Mouse (Mus musculus) embryonic facial prominence, embryonic 12.5 days (tissue): ENCODE results near the gene Syp. TPM values are rescaled to one million over a fixed set of nuclear protein-coding genes. Genes with fewer than 3 reads are reported as not detected.

Source experiments
- ATAC-seq: fragments of 200-750 bp; cut with Nextera tagmentation; 2 replicates; pipeline ENCODE4 v1.8.0; 2017; ENCODE audit not compliant: insufficient number of reproducible peaks, insufficient read depth, low FRiP score, low TSS enrichment
- H3K27ac ChIP-seq: fragments of 300-500 bp; sonication (generic); 2 replicates; pipeline ENCODE4 v1.5.1; 2016; ENCODE audit warnings: mild to moderate bottlenecking
- H3K27me3 ChIP-seq: fragments of 300-500 bp; sonication (generic); 2 replicates; pipeline ENCODE4 v1.6.1; 2016; ENCODE audit warnings: mild to moderate bottlenecking, moderate library complexity
- H3K36me3 ChIP-seq: fragments of 300-500 bp; sonication (generic); 2 replicates; pipeline ENCODE4 v1.6.1; 2016; ENCODE audit warnings: mild to moderate bottlenecking
- H3K4me1 ChIP-seq: fragments of 300-500 bp; sonication (generic); 2 replicates; pipeline ENCODE4 v1.6.1; 2016
- H3K4me2 ChIP-seq: fragments of 300-500 bp; sonication (generic); replicated peaks from 2 replicates; pipeline ENCODE4 v1.6.1; 2016; ENCODE audit warnings: mild to moderate bottlenecking, moderate library complexity
- H3K4me3 ChIP-seq: fragments of 300-500 bp; sonication (generic); 2 replicates; pipeline ENCODE4 v1.5.1; 2016; ENCODE audit warnings: mild to moderate bottlenecking
- H3K9ac ChIP-seq: fragments of 300-500 bp; sonication (generic); 2 replicates; pipeline ENCODE4 v1.6.1; 2016; ENCODE audit warnings: mild to moderate bottlenecking, moderate library complexity
- H3K9me3 ChIP-seq: fragments of 300-500 bp; sonication (generic); 2 replicates; pipeline ENCODE4 v1.6.1; 2016; ENCODE audit warnings: mild to moderate bottlenecking, moderate library complexity
- WGBS: fragments of 180-500 bp; shearing (Covaris S2); methylation state at CpG from one replicate; pipeline ENCODE4 v1.1.7; 2016; 5-methylcytosine and 5-hydroxymethylcytosine counted together
- polyA plus RNA-seq: library from polyadenylated mRNA; unstranded; fragments of >200 nt; fragmentation: Nextera tagmentation; extraction: Ambion mirVana; gene quantifications from 2 replicates; pipeline ENCODE4 v1.2.1, GENCODE M21; 2016

Gene Syp
- polyA plus RNA-seq = 7.7 and 11.1 TPM in 2 replicates

DNA sequence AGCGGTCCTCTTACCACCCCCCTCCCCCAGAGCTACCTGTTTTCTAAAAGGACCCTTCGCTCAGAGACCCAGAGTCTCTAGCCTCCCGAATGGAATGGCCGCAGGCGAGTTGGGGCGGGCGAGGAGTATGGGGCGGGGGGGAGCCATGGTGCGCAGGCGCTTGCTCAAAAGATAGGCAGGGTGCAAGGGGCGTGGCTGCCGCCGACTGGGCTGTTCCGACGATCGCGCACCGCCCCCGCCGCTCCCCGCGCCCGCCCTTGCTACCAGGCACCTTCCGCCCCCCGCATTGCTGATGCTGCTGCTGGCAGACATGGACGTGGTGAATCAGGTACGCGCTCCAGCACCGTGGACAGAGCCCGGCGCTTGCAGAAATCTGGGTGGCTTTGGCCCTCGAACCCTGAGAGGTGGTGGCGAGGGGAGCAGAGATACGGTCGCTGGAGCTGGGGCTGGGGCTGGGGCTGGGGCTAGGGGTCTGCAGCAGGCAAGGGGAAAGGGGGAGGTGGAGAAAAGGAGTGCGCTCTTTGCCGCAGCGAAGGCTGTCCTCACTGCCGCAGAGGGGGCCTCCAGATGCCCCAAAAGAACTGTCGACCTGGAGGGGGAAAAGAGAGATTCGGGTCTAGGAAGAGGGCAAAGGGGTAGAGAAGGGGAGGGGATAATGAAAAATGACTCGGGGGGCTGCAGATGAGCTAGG, at the start of gene Syp:
TSS of gene Syp (plus strand) at position 71 of the 691 bp plus-strand sequence.
- H3K4me3 ChIP-seq = peak within 1 kb of the TSS; percentile 29
- peak; percentile 82; the same call in 1 of the 2 replicates for ATAC-seq
- no peaks in the 10 kb centered on the region for H3K36me3 ChIP-seq
- H3K4me2 ChIP-seq = peak within 1 kb of the TSS; percentile 44
- 12% methylated on average over 38 of the region's 42 CpGs for WGBS
- H3K27me3 ChIP-seq = peaks cover 12% of the 10 kb centered on the region
- H3K9ac ChIP-seq = no peak within 1 kb of the TSS
- no peak within 1 kb of the TSS for H3K27ac ChIP-seq
- H3K9me3 ChIP-seq = no peaks in the 10 kb centered on the region
- H3K4me1 ChIP-seq = no peaks in the 10 kb centered on the region

DNA sequence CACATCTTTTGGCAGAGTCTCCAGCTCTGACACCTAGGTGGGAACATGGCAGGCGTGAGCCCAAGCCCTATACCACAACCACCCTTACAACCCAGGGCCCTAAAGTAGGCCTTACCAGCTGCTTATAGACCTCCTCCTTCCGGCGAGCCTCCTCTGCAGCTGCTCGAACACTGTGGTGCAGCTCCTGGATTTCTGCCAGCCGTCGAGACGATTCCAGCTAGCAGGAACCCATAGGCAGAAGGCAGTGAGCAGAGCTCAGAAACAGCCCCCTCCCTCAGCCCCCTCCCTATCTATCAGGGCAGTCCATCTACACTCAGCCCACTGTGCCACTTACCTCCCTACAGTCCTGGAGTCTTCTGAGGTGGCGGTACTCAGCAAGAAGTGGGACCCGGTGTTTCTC, 42.9 kb upstream of the Syp start:
- no peak overlapping the region for H3K4me3 ChIP-seq
- no peaks in the 10 kb centered on the region for H3K9me3 ChIP-seq
- no peak overlapping the region for H3K4me2 ChIP-seq
- no peak overlapping the region for H3K27ac ChIP-seq
- ATAC-seq = no peak
- H3K4me1 ChIP-seq = no peaks in the 10 kb centered on the region
- 95% methylated on average over 9 of the region's 9 CpGs for WGBS
- H3K9ac ChIP-seq = no peak overlapping the region
- peaks cover 26% of the 10 kb centered on the region; the same call in 1 of the 2 replicates for H3K36me3 ChIP-seq
- no peaks in the 10 kb centered on the region for H3K27me3 ChIP-seq

DNA sequence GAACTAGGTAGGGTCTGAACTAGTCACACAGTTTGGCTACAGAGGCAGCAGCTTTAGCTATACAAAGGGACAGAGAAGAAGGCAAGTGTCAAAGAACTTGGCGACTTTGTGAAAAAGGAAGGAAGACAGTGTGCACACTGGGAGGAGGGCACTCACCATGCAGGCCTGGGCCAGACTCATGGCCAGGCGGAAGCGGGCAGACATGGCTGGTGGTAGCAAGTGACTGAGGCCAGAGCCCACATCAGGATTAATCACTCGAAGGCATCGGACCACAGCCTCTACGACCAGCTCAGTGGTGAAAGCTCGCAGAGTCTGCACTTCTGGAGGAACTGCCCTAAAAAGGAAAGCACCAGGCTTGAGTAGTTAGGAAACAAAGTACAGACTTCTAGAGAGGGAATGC, 34.3 kb upstream of the Syp start:
- H3K9ac ChIP-seq = no peak overlapping the region
- no peak for ATAC-seq
- peaks cover 4% of the 10 kb centered on the region; the same call in 1 of the 2 replicates for H3K36me3 ChIP-seq
- H3K4me1 ChIP-seq = no peaks in the 10 kb centered on the region
- no peaks in the 10 kb centered on the region for H3K27me3 ChIP-seq
- 87% methylated on average over 7 of the region's 7 CpGs for WGBS
- H3K9me3 ChIP-seq = no peaks in the 10 kb centered on the region
- H3K27ac ChIP-seq = no peak overlapping the region
- no peak overlapping the region for H3K4me3 ChIP-seq
- no peak overlapping the region for H3K4me2 ChIP-seq

DNA sequence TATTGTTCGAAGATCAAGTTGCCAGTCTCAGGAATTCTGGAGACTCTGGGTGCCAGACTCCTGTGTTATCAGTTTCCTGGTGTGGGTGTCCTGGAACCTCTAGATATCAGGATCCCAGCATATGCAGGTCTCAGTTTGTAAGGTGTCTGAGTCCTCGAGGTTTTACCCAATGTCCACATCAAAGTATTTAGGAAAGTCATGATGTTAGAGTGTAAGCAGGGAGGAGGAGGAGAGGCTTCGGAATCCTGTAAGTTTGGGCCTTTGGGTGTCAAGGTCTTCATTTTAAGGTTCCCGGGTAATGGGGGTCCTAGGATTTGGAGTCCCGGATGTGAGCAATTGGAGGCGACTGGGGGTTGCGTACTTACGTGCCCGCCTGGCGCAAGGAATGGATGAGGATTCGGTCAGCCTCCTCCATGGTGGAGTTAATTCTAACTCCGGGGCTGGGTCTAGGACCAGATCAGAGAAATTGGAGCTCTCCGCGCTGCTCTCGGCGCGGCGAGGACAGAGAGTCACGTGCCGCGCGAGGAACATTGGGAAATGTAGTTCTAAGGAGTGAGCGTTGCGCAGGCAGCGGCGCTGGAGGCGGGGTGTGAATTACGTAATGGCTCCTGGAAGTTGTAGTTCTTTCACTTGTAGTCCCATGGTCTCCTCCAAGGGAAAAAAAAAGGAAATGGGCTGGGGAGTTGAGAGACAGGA, 33.2 kb upstream of the Syp start, which contains the start of gene Ccdc22:
TSS of gene Ccdc22 (minus strand) at position 639 of the 696 bp plus-strand sequence.
- WGBS = 24% methylated on average over 28 of the region's 28 CpGs

DNA sequence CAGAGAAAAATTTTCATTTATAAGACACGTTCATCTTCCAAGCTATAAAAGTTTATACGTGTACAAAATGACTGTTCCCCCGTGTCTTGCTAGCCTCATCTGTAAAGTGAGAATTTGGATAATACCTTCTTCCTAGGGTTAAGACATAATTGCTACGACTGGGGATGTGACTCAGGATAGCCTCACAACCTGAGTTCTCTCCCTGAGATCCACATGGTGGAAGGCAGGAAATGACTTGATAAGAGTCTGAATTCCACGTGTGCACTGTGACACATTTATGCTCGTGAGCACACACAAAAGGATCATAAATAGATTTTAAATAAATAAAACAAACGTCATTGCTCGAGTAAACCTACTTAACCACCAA, 32.7 kb upstream of the Syp start:
- no peak overlapping the region for H3K9ac ChIP-seq
- no peak overlapping the region for H3K4me2 ChIP-seq
- no peak for ATAC-seq
- no peak overlapping the region for H3K4me3 ChIP-seq
- H3K27me3 ChIP-seq = no peaks in the 10 kb centered on the region
- H3K36me3 ChIP-seq = no peaks in the 10 kb centered on the region
- H3K4me1 ChIP-seq = no peaks in the 10 kb centered on the region
- 46% methylated on average over 8 of the region's 8 CpGs for WGBS
- H3K9me3 ChIP-seq = no peaks in the 10 kb centered on the region
- H3K27ac ChIP-seq = no peak overlapping the region

More for the DNA sequence above, 33.2 kb upstream of the Syp start, which contains the start of gene Ccdc22:
- peak within 1 kb of the TSS; percentile 50 for H3K4me2 ChIP-seq
- H3K9ac ChIP-seq = peak within 1 kb of the TSS; percentile 47
- no peaks in the 10 kb centered on the region for H3K27me3 ChIP-seq
- H3K9me3 ChIP-seq = no peaks in the 10 kb centered on the region
- ATAC-seq = peak; percentile 90
- peak within 1 kb of the TSS; percentile 45 for H3K4me3 ChIP-seq
- H3K36me3 ChIP-seq = no peaks in the 10 kb centered on the region
- H3K27ac ChIP-seq = no peak within 1 kb of the TSS
- no peaks in the 10 kb centered on the region for H3K4me1 ChIP-seq

DNA sequence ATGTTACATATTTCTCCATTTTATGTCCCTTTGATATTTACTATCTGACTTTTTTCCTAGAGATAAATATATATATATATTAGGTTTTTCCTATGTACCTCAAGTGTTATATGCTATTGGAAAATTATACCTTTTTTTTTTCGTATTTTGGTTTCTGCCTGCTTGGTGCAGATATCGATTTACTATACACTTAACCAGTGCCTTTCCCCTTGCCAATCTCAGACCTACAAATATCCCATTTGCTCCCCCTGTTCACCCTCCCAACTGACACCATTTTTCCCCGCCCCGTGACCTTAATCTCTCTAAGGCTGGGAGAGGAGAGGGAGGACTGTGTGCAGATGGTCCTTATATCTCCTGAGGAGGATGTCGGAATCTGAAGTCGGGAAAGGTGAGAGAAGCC, 31.5 kb upstream of the Syp start, which contains the start of gene Cacna1f:
TSS of gene Cacna1f (plus strand) at position 301 of the 400 bp plus-strand sequence.
- H3K36me3 ChIP-seq = no peaks in the 10 kb centered on the region
- ATAC-seq = no peak
- H3K9me3 ChIP-seq = no peaks in the 10 kb centered on the region
- H3K9ac ChIP-seq = no peak within 1 kb of the TSS
- 77% methylated on average over 6 of the region's 6 CpGs for WGBS
- H3K4me2 ChIP-seq = no peak within 1 kb of the TSS
- 0 out of 2 replicates have a peak, but pooled peaks cover 4% of the 10 kb centered on the region for H3K27me3 ChIP-seq
- no peak within 1 kb of the TSS for H3K4me3 ChIP-seq
- H3K27ac ChIP-seq = no peak within 1 kb of the TSS
- H3K4me1 ChIP-seq = no peaks in the 10 kb centered on the region

DNA sequence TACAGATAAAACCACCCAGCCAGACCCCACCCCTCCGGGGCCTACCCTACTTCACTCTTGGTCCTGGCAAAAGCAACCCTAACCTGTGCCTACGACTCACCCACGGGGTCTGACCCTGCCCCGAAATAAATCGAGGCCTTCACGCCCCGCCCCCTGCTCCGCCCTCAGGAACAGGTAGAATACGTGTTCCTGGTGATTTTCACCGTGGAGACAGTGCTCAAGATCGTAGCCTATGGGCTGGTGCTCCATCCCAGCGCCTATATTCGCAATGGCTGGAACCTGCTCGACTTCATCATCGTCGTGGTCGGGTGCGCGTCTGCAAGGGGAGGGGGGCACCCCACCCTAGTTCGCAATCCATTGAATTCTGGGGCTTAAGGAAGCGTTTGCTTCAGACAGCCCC, 28.2 kb upstream of the Syp start:
- Histone ChIP-seq H3K9ac (no peak overlapping the region), H3K27ac (no peak overlapping the region), H3K4me2 (peak overlapping the region; percentile 56), H3K9me3 (no peaks in the 10 kb centered on the region), H3K36me3 (no peaks in the 10 kb centered on the region), H3K4me1 (no peaks in the 10 kb centered on the region), H3K27me3 (0 out of 2 replicates have a peak, but pooled peaks cover 4% of the 10 kb centered on the region), H3K4me3 (peak overlapping the region; percentile 35)
- WGBS = 16% methylated on average over 21 of the region's 21 CpGs
- no peak for ATAC-seq

DNA sequence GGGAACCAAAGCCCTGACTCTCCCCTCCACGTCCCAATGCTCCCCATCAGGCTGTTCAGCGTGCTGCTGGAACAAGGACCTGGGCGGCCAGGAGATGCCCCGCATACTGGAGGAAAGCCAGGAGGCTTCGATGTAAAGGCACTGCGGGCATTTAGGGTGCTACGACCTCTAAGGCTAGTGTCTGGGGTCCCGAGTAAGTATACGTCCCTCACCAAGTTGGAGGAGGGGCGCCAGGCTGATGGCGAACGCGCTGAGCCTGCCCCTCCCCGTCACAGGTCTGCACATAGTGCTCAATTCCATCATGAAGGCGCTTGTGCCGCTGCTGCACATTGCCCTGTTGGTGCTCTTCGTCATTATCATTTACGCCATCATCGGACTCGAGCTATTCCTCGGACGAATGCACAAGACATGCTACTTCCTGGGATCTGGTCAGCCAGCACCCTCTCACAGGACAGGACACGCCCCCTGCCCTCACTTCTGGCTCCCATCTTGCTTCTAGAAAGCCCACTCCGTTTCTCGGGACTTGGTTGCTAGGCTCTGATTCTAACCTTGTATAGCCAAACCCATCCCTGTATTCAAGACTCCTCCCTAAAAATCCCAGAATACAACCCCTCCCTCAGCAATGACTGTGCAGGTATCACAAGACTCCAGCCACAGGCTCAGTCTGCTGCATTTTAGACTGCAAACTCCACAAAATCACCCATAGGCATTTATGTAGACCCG, 27.6 kb upstream of the Syp start:
- H3K9ac ChIP-seq = no peak overlapping the region
- H3K4me2 ChIP-seq = peak overlapping the region; percentile 56
- H3K36me3 ChIP-seq = no peaks in the 10 kb centered on the region
- 22% methylated on average over 26 of the region's 26 CpGs for WGBS
- H3K4me1 ChIP-seq = no peaks in the 10 kb centered on the region
- ATAC-seq = no peak
- no peak overlapping the region for H3K27ac ChIP-seq
- no peaks in the 10 kb centered on the region for H3K9me3 ChIP-seq
- 0 out of 2 replicates have a peak, but pooled peaks cover 4% of the 10 kb centered on the region for H3K27me3 ChIP-seq
- H3K4me3 ChIP-seq = peak overlapping the region; percentile 35

DNA sequence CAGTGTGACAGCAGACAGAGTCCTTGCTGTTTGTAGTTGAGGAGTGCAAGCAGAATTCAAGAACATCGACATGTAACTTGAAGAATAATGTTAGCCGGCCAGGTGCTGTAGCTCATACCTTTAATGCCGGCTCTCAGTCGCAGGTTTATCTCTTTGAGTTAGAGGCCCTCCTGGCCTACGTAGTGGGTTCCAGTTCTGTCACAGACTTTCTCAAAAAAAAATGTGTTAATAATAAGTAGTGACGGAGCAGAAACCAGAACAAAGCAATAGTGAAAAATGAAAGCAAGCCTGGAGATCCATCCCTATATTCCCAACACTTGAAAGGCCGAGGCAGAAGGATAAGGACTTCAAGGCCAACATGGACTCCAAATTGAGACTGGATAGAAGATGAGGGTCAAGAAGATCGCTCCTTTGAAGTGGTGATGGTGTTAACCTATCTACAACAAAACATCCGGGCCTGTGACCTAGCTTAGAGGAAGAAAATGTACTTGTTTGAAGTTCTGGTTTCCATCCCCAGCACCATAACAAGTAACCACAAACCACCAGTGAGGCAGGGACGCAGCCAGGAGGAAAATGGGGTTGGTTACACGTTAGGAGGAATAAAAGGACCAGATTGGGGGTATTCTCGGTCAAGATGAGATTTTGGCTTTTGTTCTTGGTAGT, 20.3 kb upstream of the Syp start:
- no peak overlapping the region for H3K9ac ChIP-seq
- H3K27me3 ChIP-seq = no peaks in the 10 kb centered on the region
- no peak for ATAC-seq
- no peaks in the 10 kb centered on the region for H3K4me1 ChIP-seq
- no peaks in the 10 kb centered on the region for H3K36me3 ChIP-seq
- 82% methylated on average over 12 of the region's 12 CpGs for WGBS
- no peak overlapping the region for H3K4me3 ChIP-seq
- H3K27ac ChIP-seq = no peak overlapping the region
- H3K9me3 ChIP-seq = no peaks in the 10 kb centered on the region
- no peak overlapping the region for H3K4me2 ChIP-seq

DNA sequence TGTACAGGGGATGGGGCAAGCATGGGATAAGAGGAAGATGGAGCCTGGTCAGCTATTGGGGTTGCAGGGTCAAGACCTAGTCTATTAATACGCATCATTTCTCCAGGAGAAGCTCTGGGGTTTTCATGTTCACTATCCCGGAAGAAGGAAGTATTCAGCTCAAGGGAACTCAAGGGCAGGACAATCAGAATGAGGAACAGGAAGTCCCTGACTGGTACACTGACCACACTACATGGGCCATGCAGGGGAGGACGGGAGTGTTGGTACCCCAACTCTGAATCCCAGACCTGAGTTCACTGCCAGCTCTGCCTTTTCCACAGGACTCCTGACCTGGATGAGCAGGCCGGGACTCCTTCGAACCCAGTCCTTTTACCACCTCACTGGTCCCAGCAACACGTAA, 5.7 kb upstream of the Syp start:
- no peaks in the 10 kb centered on the region for H3K36me3 ChIP-seq
- WGBS = 85% methylated on average over 6 of the region's 6 CpGs
- no peaks in the 10 kb centered on the region for H3K27me3 ChIP-seq
- no peaks in the 10 kb centered on the region for H3K9me3 ChIP-seq
- H3K4me3 ChIP-seq = no peak overlapping the region
- H3K27ac ChIP-seq = no peak overlapping the region
- no peak for ATAC-seq
- no peaks in the 10 kb centered on the region for H3K4me1 ChIP-seq
- H3K9ac ChIP-seq = no peak overlapping the region
- H3K4me2 ChIP-seq = no peak overlapping the region

DNA sequence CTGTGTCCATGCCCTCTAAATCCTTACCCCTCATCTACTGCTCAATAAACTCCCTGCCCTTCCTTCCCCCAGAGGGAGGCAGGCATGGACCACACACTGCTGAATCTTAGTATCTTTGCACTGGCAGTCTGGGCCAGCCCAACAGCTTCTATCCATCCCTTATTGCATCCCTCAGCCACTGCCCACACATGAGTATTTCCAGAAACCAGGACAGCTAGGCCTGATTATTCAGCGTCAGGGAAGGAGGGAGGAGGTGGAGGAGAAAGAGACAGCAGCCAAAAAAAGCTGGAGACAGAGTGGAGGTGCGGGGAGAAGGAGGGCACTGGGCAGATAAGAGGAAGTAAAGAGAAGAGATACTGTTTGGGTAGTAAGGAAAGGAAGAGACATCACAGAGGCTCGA, 3.2 kb upstream of the Syp start:
- H3K27me3 ChIP-seq = peaks cover 7% of the 10 kb centered on the region; the same call in 1 of the 2 replicates
- 69% methylated on average over 3 of the region's 3 CpGs for WGBS
- H3K4me1 ChIP-seq = no peaks in the 10 kb centered on the region
- H3K27ac ChIP-seq = no peak overlapping the region
- no peak overlapping the region for H3K9ac ChIP-seq
- no peak overlapping the region for H3K4me3 ChIP-seq
- no peaks in the 10 kb centered on the region for H3K9me3 ChIP-seq
- H3K4me2 ChIP-seq = no peak overlapping the region
- no peaks in the 10 kb centered on the region for H3K36me3 ChIP-seq
- ATAC-seq = no peak
